Comparison of ENCODE assay signal across 8 mouse cellular contexts in the genomic region with DNA sequence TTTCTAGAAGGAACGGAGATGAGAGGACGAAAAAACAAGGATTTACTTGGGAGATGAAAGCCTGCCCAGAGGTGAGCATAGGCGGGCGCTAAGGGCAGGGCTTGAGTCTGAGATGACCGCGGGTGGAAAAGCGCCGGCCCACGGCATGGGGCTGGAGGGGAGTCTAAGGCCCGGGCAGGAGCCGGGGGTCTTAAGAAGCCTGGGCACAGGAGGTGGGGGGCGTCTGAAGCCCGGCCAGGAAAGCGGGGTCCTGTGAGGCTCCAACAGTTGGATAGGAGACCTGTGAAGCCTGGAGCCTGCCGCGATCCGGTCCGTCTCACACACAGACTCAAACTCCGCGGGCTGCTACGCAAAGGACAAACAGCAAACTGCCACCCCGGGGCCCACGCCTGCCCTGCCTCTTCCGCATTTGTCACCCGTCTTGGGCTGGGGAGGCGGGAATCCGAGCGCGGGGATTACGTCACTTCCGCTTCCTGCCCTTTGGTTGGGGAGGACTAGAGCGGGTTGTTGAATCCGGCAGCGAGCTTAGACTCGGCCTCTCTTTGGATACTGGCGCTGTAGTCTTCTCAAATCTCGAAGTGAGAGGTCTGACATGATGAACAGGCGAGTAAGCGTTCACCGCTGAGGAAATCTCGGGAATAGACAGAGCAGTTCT. TPM values are rescaled to one million over a fixed set of nuclear protein-coding genes. Genes with fewer than 3 reads are reported as not detected.
DNase-seq lines count a peak whose midpoint lies in the region; ATAC-seq lines count a peak whose summit lies in the region.

A gene (minus strand): TSS at position 445 of the 655 bp plus-strand sequence.

- H3K27ac ChIP-seq in hindbrain, embryonic 15.5 days (replicated peaks) = peak within 1 kb of the TSS; percentile 82

- no peaks in the 10 kb centered on the region for H3K36me3 ChIP-seq in hindbrain, embryonic 15.5 days

- peak within 1 kb of the TSS; percentile 70 for H3K9ac ChIP-seq in hindbrain, embryonic 15.5 days

- 0% methylated on average over 41 of the region's 41 CpGs for WGBS in hindbrain, embryonic 15.5 days

- peak; percentile 99 for DNase-seq in T-cell, adult 2 months (ENCODE audit: low spot score)
- peak; percentile 95 to 96 for DNase-seq in cerebellum, postnatal 36 days
- peak; percentile 97 to 98 for DNase-seq in frontal cortex, postnatal 36 days (ENCODE audit: low spot score in 2 of 2)
- peak; percentile 95 for DNase-seq in left cerebral cortex, adult 11 months (ENCODE audit: low spot score)
- peak; percentile 98 for DNase-seq in lung, postnatal 4 days
- peak; percentile 96 for DNase-seq in retina, postnatal 7 days (ENCODE audit: low read depth, low spot score)
- peak; percentile 84 for DNase-seq in urinary bladder, adult 2 months (ENCODE audit: low spot score)

- H3K27me3 ChIP-seq in hindbrain, embryonic 15.5 days = no peaks in the 10 kb centered on the region

- H3K4me3 ChIP-seq in hindbrain, embryonic 15.5 days = peak within 1 kb of the TSS; percentile 77

- H3K4me1 ChIP-seq in hindbrain, embryonic 15.5 days (replicated peaks) = peaks cover 17% of the 10 kb centered on the region

- H3K4me2 ChIP-seq in hindbrain, embryonic 15.5 days = peak within 1 kb of the TSS; percentile 62

- H3K9me3 ChIP-seq in hindbrain, embryonic 15.5 days = no peaks in the 10 kb centered on the region

- peak; percentile 99 for ATAC-seq in hindbrain, embryonic 15.5 days (ENCODE audit: low FRiP score, low read depth)

RNA-seq across cellular contexts. Expression of the gene that starts here (rescaled TPM):
- 7.4 and 7.8 TPM in 2 replicates for polyA plus RNA-seq in hindbrain, embryonic 15.5 days (2015; fragmentation: Nextera tagmentation; extraction: Ambion mirVana)
- polyA plus RNA-seq in urinary bladder, adult 2 months (2012; rRNA removed) = 1.3 and 1.4 TPM in 2 replicates

Comparison
In these comparisons a context has a peak if more than half of its experiments do, and no peak if none do; other contexts are left out.
1. Peak in every context shown above with its lines: DNase-seq, ATAC-seq, H3K4me3 ChIP-seq and H3K27ac ChIP-seq.